Mouse (Mus musculus) myocyte (in vitro differentiated cells): ENCODE results near the gene Mep1a.

ENCODE experiments used
- MAX ChIP-seq: IDR thresholded peaks from one replicate; pipeline ENCODE4 v1.6.1; 2011; ENCODE audit warnings: low read depth, mild to moderate bottlenecking, control low read depth
- MYOD1 ChIP-seq, 3 experiments: IDR thresholded peaks; one replicate each; pipeline ENCODE4 v1.6.1; 2011; ENCODE audit warnings: control low read depth in 2 of 3, low read depth in 2 of 3, mild to moderate bottlenecking in 2 of 3, moderate library complexity in 1 of 3; ENCODE audit not compliant: insufficient read length in 2 of 3, control insufficient read depth in 1 of 3
- MYOG ChIP-seq, 3 experiments: IDR thresholded peaks; one replicate each; pipeline ENCODE4 v1.6.1; 2011; ENCODE audit warnings: control low read depth in 2 of 3, low read depth in 2 of 3, mild to moderate bottlenecking in 2 of 3; ENCODE audit not compliant: insufficient read length in 2 of 3, control insufficient read depth in 1 of 3, insufficient read depth in 1 of 3
- POLR2A ChIP-seq: IDR thresholded peaks from one replicate; pipeline ENCODE4 v1.6.1; 2011; ENCODE audit warnings: low read depth, mild to moderate bottlenecking, control low read depth, moderate library complexity; ENCODE audit not compliant: insufficient read length
- REST ChIP-seq: IDR thresholded peaks from one replicate; pipeline ENCODE4 v1.6.1; 2011; ENCODE audit warnings: mild to moderate bottlenecking, control low read depth, moderate library complexity; ENCODE audit not compliant: insufficient read depth, insufficient read length
- TCF12 ChIP-seq: IDR thresholded peaks from one replicate; pipeline ENCODE4 v1.6.1; 2011; ENCODE audit warnings: mild to moderate bottlenecking, control low read depth; ENCODE audit not compliant: poor library complexity, insufficient read depth, severe bottlenecking

- TF ChIP-seq MYOG (IDR thresholded peaks at IDR 0.05; ENCODE audit: control insufficient read depth in 1 of 3, insufficient read depth in 1 of 3, insufficient read length in 2 of 3, low read depth in 2 of 3) (peak in 2 of 3 experiments; percentile 45 to 48), MAX (no peak), MYOD1 (IDR thresholded peaks at IDR 0.05; ENCODE audit: control insufficient read depth in 1 of 3, insufficient read length in 2 of 3, low read depth in 2 of 3) (peak in 2 of 3 experiments; percentile 31 to 36), POLR2A (no peak), TCF12 (no peak), REST (no peak)
Measured at GRCm38 (mm10) chr17:43534362-43535222, 32.0 kb upstream of the Mep1a start.
